Mouse (Mus musculus) neural tube, embryonic 11.5 days (tissue): Measurements from ENCODE around the gene Cav1. TPM values are rescaled to one million over a fixed set of nuclear protein-coding genes. Genes with fewer than 3 reads are reported as not detected.

Experiments
- ATAC-seq: fragments of 200-750 bp; cut with Nextera tagmentation; 2 replicates; pipeline ENCODE4 v1.8.0; 2017; ENCODE audit warnings: moderate number of reproducible peaks, mild to moderate bottlenecking, moderate TSS enrichment, moderate library complexity; ENCODE audit not compliant: insufficient read depth, low FRiP score, low TSS enrichment
- DNase-seq: peaks from one replicate; pipeline ENCODE4 v3.0.0-alpha.2; 2015; ENCODE audit warnings: low spot score
- H3K27ac ChIP-seq: fragments of 300-500 bp; sonication (generic); 2 replicates; pipeline ENCODE4 v1.5.1; 2014; ENCODE audit warnings: low read depth, mild to moderate bottlenecking, low read length
- H3K27me3 ChIP-seq: fragments of 300-500 bp; sonication (generic); 2 replicates; pipeline ENCODE4 v1.6.1; 2014; ENCODE audit warnings: mild to moderate bottlenecking, low read length, mixed read lengths; ENCODE audit not compliant: control insufficient read depth, insufficient read depth
- H3K36me3 ChIP-seq: fragments of 300-500 bp; sonication (generic); 2 replicates; pipeline ENCODE4 v1.6.1; 2014; ENCODE audit warnings: mild to moderate bottlenecking, low read length, moderate library complexity, mixed read lengths; ENCODE audit not compliant: control insufficient read depth, insufficient read depth
- H3K4me1 ChIP-seq: fragments of 300-500 bp; sonication (generic); 2 replicates; pipeline ENCODE4 v1.6.1; 2014; ENCODE audit warnings: low read length, mixed read lengths; ENCODE audit not compliant: control insufficient read depth, insufficient read depth
- H3K4me2 ChIP-seq: fragments of 300-500 bp; sonication (generic); 2 replicates; pipeline ENCODE4 v1.6.1; 2014; ENCODE audit warnings: low read depth, mild to moderate bottlenecking, moderate library complexity
- H3K4me3 ChIP-seq: fragments of 300-500 bp; sonication (generic); 2 replicates; pipeline ENCODE4 v1.5.1; 2014; ENCODE audit warnings: low read depth, low read length
- H3K9ac ChIP-seq: fragments of 300-500 bp; sonication (generic); 2 replicates; pipeline ENCODE4 v1.6.1; 2014; ENCODE audit warnings: mild to moderate bottlenecking, low read length
- H3K9me3 ChIP-seq: fragments of 300-500 bp; sonication (generic); 2 replicates; pipeline ENCODE4 v1.6.1; 2016; ENCODE audit warnings: low read length; ENCODE audit not compliant: control insufficient read depth
- WGBS: fragments of 180-500 bp; shearing (Covaris S2); extraction: QIAGEN DNeasy Blood & Tissue Kit; methylation state at CpG from one replicate; pipeline ENCODE4 v1.1.7; 2014; 5-methylcytosine and 5-hydroxymethylcytosine counted together
- polyA plus RNA-seq: library from polyadenylated mRNA; unstranded; fragments of >200 nt; fragmentation: Nextera tagmentation; extraction: Ambion mirVana; gene quantifications from 2 replicates; pipeline ENCODE4 v1.2.1, GENCODE M21; 2014

The Cav1 gene
- polyA plus RNA-seq, 1 experiment from 2014 or later, result 16.5 TPM

DNA sequence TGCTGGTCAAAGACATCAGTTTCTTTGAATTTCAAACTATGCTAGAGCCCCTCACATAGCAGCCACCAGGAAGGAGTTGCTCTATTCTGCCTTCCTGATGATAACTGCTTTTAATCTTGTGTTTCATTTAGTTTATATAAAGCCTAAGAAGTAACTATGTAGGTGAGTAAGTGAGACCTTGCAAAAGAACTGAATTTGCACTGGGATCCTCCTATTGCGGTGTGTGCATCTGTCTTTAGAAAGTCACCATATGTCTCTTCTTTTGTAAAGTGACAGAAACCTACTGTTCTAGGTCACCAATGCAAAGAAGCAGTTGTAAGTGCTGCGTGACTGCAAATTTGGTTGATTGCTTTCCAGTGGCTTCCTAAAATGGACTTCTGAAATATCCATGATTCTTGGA, 31.6 kb downstream of the Cav1 start:
- no peak for DNase-seq
- ATAC-seq, result no peak
- Histone ChIP-seq H3K27me3 (no peaks in the 10 kb centered on the region), H3K27ac (no peak overlapping the region), H3K9ac (no peak overlapping the region), H3K4me3 (no peak overlapping the region), H3K4me1 (no peaks in the 10 kb centered on the region), H3K36me3 (no peaks in the 10 kb centered on the region), H3K4me2 (no peak overlapping the region), H3K9me3 (no peaks in the 10 kb centered on the region)
- 76% methylated on average over 2 of the region's 2 CpGs for WGBS

DNA sequence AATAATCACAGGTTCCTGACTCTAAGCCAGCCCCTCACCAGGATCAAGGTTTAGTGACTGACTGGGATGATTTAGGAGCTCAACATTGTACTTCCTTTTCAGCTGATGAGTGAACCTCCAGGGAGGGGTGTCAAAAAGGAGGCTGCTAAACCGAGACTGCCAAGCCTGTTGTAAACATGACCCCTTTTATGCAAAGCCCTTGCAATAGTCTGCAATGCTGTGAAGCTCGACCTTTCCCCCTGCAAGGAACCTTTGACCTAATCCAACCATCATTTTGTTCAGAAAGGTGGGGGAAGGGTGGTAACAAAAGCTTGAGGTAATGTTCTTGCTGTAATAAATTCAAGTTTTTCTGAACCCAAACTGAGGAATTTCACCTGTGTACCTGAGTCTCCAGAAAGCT, 34.3 kb downstream of the Cav1 start:
- H3K4me1 ChIP-seq, result no peaks in the 10 kb centered on the region
- H3K36me3 ChIP-seq, result no peaks in the 10 kb centered on the region
- H3K4me3 ChIP-seq, result no peak overlapping the region
- DNase-seq, result no peak
- H3K27ac ChIP-seq, result no peak overlapping the region
- H3K9ac ChIP-seq, result no peak overlapping the region
- no peaks in the 10 kb centered on the region for H3K9me3 ChIP-seq
- ATAC-seq, result no peak
- H3K4me2 ChIP-seq, result no peak overlapping the region
- 13% methylated on average over 2 of the region's 2 CpGs for WGBS
- H3K27me3 ChIP-seq, result no peaks in the 10 kb centered on the region

DNA sequence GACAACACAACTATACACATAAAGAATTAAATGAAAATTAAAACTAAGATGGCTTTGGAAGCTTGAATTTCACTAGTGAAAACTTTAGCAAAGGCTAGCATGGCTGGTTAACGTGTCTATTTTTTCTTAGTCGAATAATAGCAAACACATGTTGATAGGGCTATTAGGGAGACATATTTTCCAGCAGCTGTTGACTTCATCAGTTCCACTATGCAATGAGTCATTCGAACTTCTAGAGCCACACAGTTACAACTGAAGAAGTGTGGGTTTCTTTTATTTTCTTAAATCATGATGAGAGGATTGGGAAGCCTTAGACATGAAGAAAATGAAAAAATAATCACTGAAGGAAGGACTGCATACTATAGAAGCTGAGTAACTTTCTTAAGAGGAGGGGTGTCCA, 41.9 kb downstream of the Cav1 start:
- Histone ChIP-seq H3K36me3 (no peaks in the 10 kb centered on the region), H3K4me1 (no peaks in the 10 kb centered on the region), H3K9ac (no peak overlapping the region), H3K27me3 (no peaks in the 10 kb centered on the region), H3K27ac (no peak overlapping the region), H3K9me3 (no peaks in the 10 kb centered on the region), H3K4me3 (no peak overlapping the region), H3K4me2 (no peak overlapping the region)
- 67% methylated on average over 3 of the region's 3 CpGs for WGBS
- DNase-seq (no peak), ATAC-seq (no peak)

DNA sequence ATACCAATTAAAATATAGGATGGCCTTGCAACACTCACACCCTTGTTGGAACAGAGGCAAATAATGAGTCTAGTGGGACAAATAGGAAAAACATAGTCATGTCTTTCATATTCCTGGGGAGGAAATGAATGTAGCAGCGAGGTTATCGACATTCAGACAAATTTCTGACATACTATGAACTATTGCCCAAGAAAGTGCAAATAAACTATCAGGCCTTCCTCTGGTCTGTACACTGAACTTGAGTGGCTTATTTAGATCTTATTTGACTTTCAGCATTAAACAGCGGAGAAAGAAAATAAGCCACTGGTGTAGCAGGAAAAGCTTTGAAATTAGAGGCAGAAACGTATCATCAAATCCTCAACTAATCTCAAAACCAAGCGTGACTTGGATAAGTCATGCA, 44.7 kb downstream of the Cav1 start:
- H3K9me3 ChIP-seq, result no peaks in the 10 kb centered on the region
- no peak overlapping the region for H3K27ac ChIP-seq
- WGBS, result 93% methylated on average over 5 of the region's 5 CpGs
- no peak overlapping the region for H3K4me2 ChIP-seq
- no peak overlapping the region for H3K4me3 ChIP-seq
- no peaks in the 10 kb centered on the region for H3K4me1 ChIP-seq
- ATAC-seq (no peak), DNase-seq (no peak)
- no peaks in the 10 kb centered on the region for H3K27me3 ChIP-seq
- H3K36me3 ChIP-seq, result no peaks in the 10 kb centered on the region
- H3K9ac ChIP-seq, result no peak overlapping the region

DNA sequence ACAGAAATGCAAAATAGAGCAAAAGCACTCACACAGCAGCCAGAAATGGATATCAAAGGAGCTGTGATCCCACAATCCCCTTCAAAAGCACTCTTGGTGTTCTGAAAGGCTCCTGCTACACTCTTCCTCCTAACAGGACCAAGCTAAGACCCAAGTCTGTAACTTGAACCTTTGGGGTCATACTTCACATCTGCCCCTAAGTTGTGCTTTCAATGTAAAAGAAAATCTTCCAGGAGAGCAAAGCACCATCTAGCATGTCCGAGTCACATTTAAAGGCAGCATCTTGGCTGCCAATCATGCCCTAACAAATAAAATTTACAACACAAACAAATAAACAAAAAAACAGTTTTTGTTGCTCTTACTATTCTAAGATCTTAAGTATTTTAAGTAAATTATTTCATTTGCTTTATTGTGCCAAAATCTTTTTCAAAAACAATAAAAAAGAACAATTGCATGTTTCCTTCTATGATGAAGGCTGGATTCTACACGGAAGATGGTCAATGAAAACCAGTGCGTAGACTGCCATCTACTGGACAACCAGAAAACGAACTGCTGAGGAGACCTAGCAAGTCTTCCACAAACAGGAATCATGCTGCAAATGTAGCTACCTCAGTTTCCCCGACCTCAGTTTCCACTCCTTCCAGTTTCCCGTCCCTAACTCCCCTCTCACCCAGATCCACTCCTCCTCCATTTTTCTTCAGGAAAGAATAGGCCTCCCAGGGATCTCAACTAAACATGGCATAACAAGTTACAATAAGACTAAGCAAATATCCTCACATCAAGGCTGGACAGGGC, 53.0 kb downstream of the Cav1 start:
- peak; percentile 21 for DNase-seq
- H3K4me3 ChIP-seq, result no peak overlapping the region
- 19% methylated on average over 6 of the region's 6 CpGs for WGBS
- H3K36me3 ChIP-seq, result no peaks in the 10 kb centered on the region
- H3K9ac ChIP-seq, result no peak overlapping the region
- H3K27ac ChIP-seq, result no peak overlapping the region
- H3K27me3 ChIP-seq, result no peaks in the 10 kb centered on the region
- peak; percentile 31; the same call in 1 of the 2 replicates for ATAC-seq
- no peaks in the 10 kb centered on the region for H3K4me1 ChIP-seq
- no peaks in the 10 kb centered on the region for H3K9me3 ChIP-seq
- no peak overlapping the region for H3K4me2 ChIP-seq

DNA sequence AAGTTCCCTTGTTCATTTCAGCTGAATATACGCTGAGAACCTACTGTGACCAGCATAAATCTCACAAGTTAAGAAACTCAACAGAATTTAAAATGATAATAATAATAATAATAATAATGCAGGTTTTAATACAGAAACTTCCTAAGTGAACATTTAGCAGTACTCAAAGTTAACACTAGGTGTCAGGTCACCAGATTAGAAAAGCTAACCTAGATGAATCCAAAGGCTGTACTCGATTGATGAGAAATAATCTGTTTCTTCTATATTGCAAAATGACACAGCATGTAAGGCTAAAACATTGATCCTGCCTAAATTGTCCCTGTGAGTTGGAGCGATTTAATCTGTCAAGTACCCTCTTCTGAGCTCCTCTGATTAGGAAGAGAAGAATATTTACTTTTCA, 56.6 kb downstream of the Cav1 start:
- Histone ChIP-seq H3K36me3 (no peaks in the 10 kb centered on the region), H3K4me2 (no peak overlapping the region), H3K4me1 (no peaks in the 10 kb centered on the region), H3K27me3 (no peaks in the 10 kb centered on the region), H3K9ac (no peak overlapping the region), H3K4me3 (no peak overlapping the region), H3K27ac (no peak overlapping the region), H3K9me3 (no peaks in the 10 kb centered on the region)
- DNase-seq (no peak), ATAC-seq (0 out of 2 replicates have a peak, but pooled peaks have one; percentile 31)
- 49% methylated on average over 3 of the region's 3 CpGs for WGBS

DNA sequence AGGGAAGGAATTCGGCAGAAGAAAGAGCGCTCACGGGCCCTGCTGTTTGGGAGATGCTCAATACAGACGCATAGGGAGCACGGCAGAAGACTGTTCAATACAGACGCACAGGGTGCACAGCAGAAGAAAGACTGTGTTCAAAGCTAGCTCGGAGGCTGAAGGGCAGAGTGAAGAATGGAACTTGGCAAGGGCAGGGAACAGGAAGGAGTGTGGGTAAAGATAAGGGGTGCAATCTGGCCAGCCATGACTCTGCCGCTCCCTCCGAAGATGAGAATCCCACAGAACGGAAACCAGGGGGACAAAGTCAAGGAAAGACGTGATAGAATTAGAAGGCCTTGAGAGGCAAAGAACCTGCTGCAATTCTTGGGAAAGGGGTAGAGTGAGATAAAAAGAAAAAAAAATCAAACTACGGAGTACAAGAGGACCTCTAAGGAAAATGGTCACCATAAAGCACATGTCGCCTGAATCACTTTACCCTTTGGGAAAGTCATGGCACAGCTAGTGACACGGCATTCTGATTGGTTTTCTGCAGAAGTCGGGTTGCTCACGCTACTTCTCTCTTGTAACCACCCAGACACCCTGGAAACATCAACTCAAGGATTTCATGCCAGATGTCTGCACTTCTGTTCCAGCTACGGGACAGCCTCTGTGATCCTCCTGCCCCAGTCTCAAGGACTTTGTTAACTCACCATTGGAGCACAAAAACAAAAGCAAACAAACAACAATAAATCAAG, 57.5 kb downstream of the Cav1 start:
- DNase-seq, result no peak
- Histone ChIP-seq H3K9me3 (no peaks in the 10 kb centered on the region), H3K9ac (no peak overlapping the region), H3K36me3 (no peaks in the 10 kb centered on the region), H3K4me1 (no peaks in the 10 kb centered on the region), H3K27me3 (no peaks in the 10 kb centered on the region), H3K27ac (no peak overlapping the region), H3K4me3 (no peak overlapping the region), H3K4me2 (no peak overlapping the region)
- 88% methylated on average over 17 of the region's 17 CpGs for WGBS
- no peak for ATAC-seq

DNA sequence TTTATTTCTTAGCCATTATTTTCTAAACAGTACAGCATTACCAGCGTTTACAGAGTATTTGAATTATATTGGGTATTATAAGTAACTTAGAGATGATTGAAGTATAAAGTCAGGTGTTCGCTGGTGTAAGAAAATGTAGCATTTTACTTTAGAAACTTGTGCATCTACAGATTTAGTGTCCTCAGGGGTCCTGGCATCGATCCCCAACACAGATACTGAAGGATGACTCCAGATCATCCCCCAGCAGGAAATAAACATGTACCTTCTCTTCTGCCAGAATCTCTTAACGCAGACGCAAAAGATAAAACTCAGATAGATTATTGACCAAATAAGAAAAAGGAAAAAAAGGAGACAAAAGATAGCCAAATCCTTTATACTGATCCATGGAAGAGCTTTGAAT, 68.2 kb downstream of the Cav1 start:
- no peak overlapping the region for H3K9ac ChIP-seq
- H3K4me2 ChIP-seq, result no peak overlapping the region
- no peak overlapping the region for H3K4me3 ChIP-seq
- ATAC-seq, result no peak
- no peak for DNase-seq
- H3K4me1 ChIP-seq, result no peaks in the 10 kb centered on the region
- WGBS, result 89% methylated on average over 5 of the region's 5 CpGs
- H3K36me3 ChIP-seq, result no peaks in the 10 kb centered on the region
- H3K27me3 ChIP-seq, result no peaks in the 10 kb centered on the region
- H3K27ac ChIP-seq, result no peak overlapping the region
- no peaks in the 10 kb centered on the region for H3K9me3 ChIP-seq

DNA sequence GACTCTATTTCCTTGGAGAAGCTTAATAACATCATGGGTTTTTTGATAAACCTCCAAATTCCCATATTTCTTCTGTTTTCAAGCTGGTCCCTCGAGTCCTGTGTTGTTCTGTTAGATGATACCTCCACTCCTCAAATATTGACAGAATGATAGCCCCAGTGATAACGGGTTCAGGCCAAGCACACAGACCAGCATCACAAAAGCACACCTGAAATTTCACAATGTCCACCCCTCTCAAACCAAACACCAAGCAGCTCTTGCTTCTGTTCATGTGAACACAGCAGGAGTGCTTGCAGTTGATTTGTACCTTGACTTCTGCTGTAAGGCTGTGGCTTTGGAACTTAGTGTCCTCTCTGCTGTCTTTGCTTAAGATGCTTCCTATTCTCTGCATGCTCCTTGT, 71.2 kb downstream of the Cav1 start:
- Histone ChIP-seq H3K4me2 (no peak overlapping the region), H3K9me3 (no peaks in the 10 kb centered on the region)

More for the DNA sequence above, 71.2 kb downstream of the Cav1 start:
- Histone ChIP-seq H3K9ac (no peak overlapping the region), H3K27ac (no peak overlapping the region), H3K4me1 (no peaks in the 10 kb centered on the region), H3K36me3 (no peaks in the 10 kb centered on the region), H3K4me3 (no peak overlapping the region), H3K27me3 (no peaks in the 10 kb centered on the region)
- no peak for DNase-seq
- ATAC-seq, result no peak
- WGBS, result 80% methylated on average over 2 of the region's 2 CpGs
